Mouse (Mus musculus) kidney, postnatal 4 days (tissue): ENCODE measurements around the gene Klhdc3.
A peak's percentile ranks its signal among the peaks of the same experiment; 100 is the strongest.

ENCODE experiments used
- DNase-seq, 2 experiments: peaks; one replicate each; pipeline ENCODE4 v3.0.0; 2021; ENCODE audit warnings: mixed read lengths in 2 of 2

Gene Klhdc3

GRCm38 (mm10) chr17:46651755-46652547, 28.8 kb downstream of the Klhdc3 start:
- peak in 1 of 2 experiments; percentile 52 for DNase-seq

GRCm38 (mm10) chr17:46651292-46651691, 29.4 kb downstream of the Klhdc3 start:
- peak in 1 of 2 experiments; percentile 31 for DNase-seq

- peak; percentile 95 to 98 for DNase-seq
Observed at GRCm38 (mm10) chr17:46650232-46651031, 30.3 kb downstream of the Klhdc3 start, which contains the start of gene Cul7. TSS of gene Cul7 (plus strand) at chr17:46650337.

- DNase-seq, result peak; percentile 45 to 62
Observed at GRCm38 (mm10) chr17:46649811-46650210, 30.9 kb downstream of the Klhdc3 start.

GRCm38 (mm10) chr17:46648436-46648835, 32.3 kb downstream of the Klhdc3 start:
- no peak for DNase-seq

GRCm38 (mm10) chr17:46647279-46647678, 33.4 kb downstream of the Klhdc3 start:
- DNase-seq, result no peak

GRCm38 (mm10) chr17:46646322-46646662, 34.4 kb downstream of the Klhdc3 start:
- DNase-seq, result no peak

- peak; percentile 99 to 100 for DNase-seq
Observed at GRCm38 (mm10) chr17:46645561-46646321, 35.0 kb downstream of the Klhdc3 start, which contains the start of the genes Klc4 and Mrpl2. TSS of gene Klc4 (minus strand) at chr17:46646022. TSS of gene Mrpl2 (plus strand) at chr17:46646229.

- peak; percentile 71 to 83 for DNase-seq
Observed at GRCm38 (mm10) chr17:46644916-46645475, 35.7 kb downstream of the Klhdc3 start.

- DNase-seq, result no peak
Observed at GRCm38 (mm10) chr17:46644152-46644805, 36.4 kb downstream of the Klhdc3 start.

GRCm38 (mm10) chr17:46642060-46642459, 38.7 kb downstream of the Klhdc3 start:
- DNase-seq, result no peak

- DNase-seq, result no peak
Observed at GRCm38 (mm10) chr17:46639929-46640328, 40.8 kb downstream of the Klhdc3 start.

- DNase-seq, result peak; percentile 65 to 79
Observed at GRCm38 (mm10) chr17:46636831-46637523, 43.7 kb downstream of the Klhdc3 start.

GRCm38 (mm10) chr17:46629685-46630441, 50.9 kb downstream of the Klhdc3 start:
- DNase-seq, result peak; percentile 88 to 93

GRCm38 (mm10) chr17:46628791-46629684, 51.7 kb downstream of the Klhdc3 start, which contains the start of gene Ptk7:
TSS of gene Ptk7 (minus strand) at chr17:46629504.
- peak; percentile 97 for DNase-seq

- DNase-seq, result no peak
Observed at GRCm38 (mm10) chr17:46628471-46628790, 52.3 kb downstream of the Klhdc3 start.

GRCm38 (mm10) chr17:46627409-46627808, 53.3 kb downstream of the Klhdc3 start:
- no peak for DNase-seq

GRCm38 (mm10) chr17:46624598-46624997, 56.1 kb downstream of the Klhdc3 start:
- no peak for DNase-seq
